Mouse (Mus musculus): ENCODE results near the gene Ly6g6c. TPM values are rescaled to one million over a fixed set of nuclear protein-coding genes. Genes with fewer than 3 reads are reported as not detected.

Ly6g6c gene
- under 1 TPM in 1 of 2 experiments, not detected in 1; 0.39 TPM for total RNA-seq (2021)
- long read RNA-seq, experiment 1, partial matches to known transcripts, result 0 of 5 reads
- long read RNA-seq, experiment 1, other reads (novel, unspliced or antisense), result 0 of 5 reads
- long read RNA-seq, experiment 2, result 0 reads

- DNase-seq (ENCODE audit: low spot score in 2 of 2), result peak in 1 of 2 experiments; percentile 41
Observed at GRCm38 (mm10) chr17:35064951-35065947, at the start of gene Ly6g6c. TSS of gene Ly6g6c (plus strand) at chr17:35065388.

- DNase-seq (ENCODE audit: low spot score in 2 of 2), result no peak
Observed at GRCm38 (mm10) chr17:35016376-35016775, 48.8 kb upstream of the Ly6g6c start, which contains the start of gene Vwa7. TSS of gene Vwa7 (plus strand) at chr17:35016579.

- no peak for DNase-seq (ENCODE audit: low spot score in 2 of 2)
Observed at GRCm38 (mm10) chr17:35016791-35017705, 48.1 kb upstream of the Ly6g6c start.

GRCm38 (mm10) chr17:35017706-35018030 lies 47.5 kb upstream of the Ly6g6c start:
- no peak for DNase-seq (ENCODE audit: low spot score in 2 of 2)

- DNase-seq (ENCODE audit: low spot score in 2 of 2), result no peak
Observed at GRCm38 (mm10) chr17:35018171-35018570, 47.0 kb upstream of the Ly6g6c start.

GRCm38 (mm10) chr17:35019894-35020293 lies 45.3 kb upstream of the Ly6g6c start:
- no peak for DNase-seq (ENCODE audit: low spot score in 2 of 2)

- DNase-seq (ENCODE audit: low spot score in 2 of 2), result no peak
Observed at GRCm38 (mm10) chr17:35020551-35020950, 44.6 kb upstream of the Ly6g6c start.

GRCm38 (mm10) chr17:35021163-35021808 lies 43.9 kb upstream of the Ly6g6c start:
- DNase-seq (ENCODE audit: low spot score in 2 of 2), result peak; percentile 90 to 93

GRCm38 (mm10) chr17:35021842-35022477 lies 43.2 kb upstream of the Ly6g6c start:
- DNase-seq (ENCODE audit: low spot score in 2 of 2), result no peak

- DNase-seq (ENCODE audit: low spot score in 2 of 2), result peak in 1 of 2 experiments; percentile 9
Observed at GRCm38 (mm10) chr17:35022541-35023060, 42.6 kb upstream of the Ly6g6c start.

GRCm38 (mm10) chr17:35023221-35023620 lies 42.0 kb upstream of the Ly6g6c start:
- DNase-seq (ENCODE audit: low spot score in 2 of 2), result no peak

GRCm38 (mm10) chr17:35023756-35024155 lies 41.4 kb upstream of the Ly6g6c start:
- DNase-seq (ENCODE audit: low spot score in 2 of 2), result no peak

GRCm38 (mm10) chr17:35024261-35024660 lies 40.9 kb upstream of the Ly6g6c start:
- DNase-seq (ENCODE audit: low spot score in 2 of 2), result no peak

- no peak for DNase-seq (ENCODE audit: low spot score in 2 of 2)
Observed at GRCm38 (mm10) chr17:35024691-35025488, 40.3 kb upstream of the Ly6g6c start.

GRCm38 (mm10) chr17:35026206-35026605 lies 39.0 kb upstream of the Ly6g6c start:
- no peak for DNase-seq (ENCODE audit: low spot score in 2 of 2)

GRCm38 (mm10) chr17:35027277-35028068 lies 37.7 kb upstream of the Ly6g6c start, which contains the start of gene Sapcd1:
TSS of gene Sapcd1 (minus strand) at chr17:35028016.
- DNase-seq (ENCODE audit: low spot score in 2 of 2), result peak; percentile 77 to 87

- no peak for DNase-seq (ENCODE audit: low spot score in 2 of 2)
Observed at GRCm38 (mm10) chr17:35028315-35028714, 36.9 kb upstream of the Ly6g6c start.

Data from gastrocnemius, postnatal 4 days (tissue).